Mouse (Mus musculus): ENCODE results near the gene Tex45. TPM values are rescaled to one million over a fixed set of nuclear protein-coding genes. Genes with fewer than 3 reads are reported as not detected.
A peak's percentile ranks its signal among the peaks of the same experiment; 100 is the strongest.

The Tex45 gene
- total RNA-seq, 2 experiments from 2014 or later: not detected

GRCm38 (mm10) chr8:3483546-3483945, 12.9 kb downstream of the Tex45 start:
- ATAC-seq (ENCODE audit: poor library complexity, severe bottlenecking): no peak

GRCm38 (mm10) chr8:3485192-3485591, 14.5 kb downstream of the Tex45 start:
- no peak for ATAC-seq (ENCODE audit: poor library complexity, severe bottlenecking)

- ATAC-seq (ENCODE audit: poor library complexity, severe bottlenecking): peak; percentile 99
These were observed 22.5 kb downstream of the Tex45 start, which contains the start of gene Zfp358 for GRCm38 (mm10) chr8:3492901-3493844. Zfp358 (plus strand) TSS chr8:3493138.

- no peak for ATAC-seq (ENCODE audit: poor library complexity, severe bottlenecking)
These were observed 23.2 kb downstream of the Tex45 start for GRCm38 (mm10) chr8:3493845-3494208.

GRCm38 (mm10) chr8:3495578-3496427, 25.1 kb downstream of the Tex45 start:
- no peak for ATAC-seq (ENCODE audit: poor library complexity, severe bottlenecking)

- no peak for ATAC-seq (ENCODE audit: poor library complexity, severe bottlenecking)
These were observed 25.7 kb downstream of the Tex45 start for GRCm38 (mm10) chr8:3496428-3496748.

GRCm38 (mm10) chr8:3498583-3498982, 27.9 kb downstream of the Tex45 start:
- no peak for ATAC-seq (ENCODE audit: poor library complexity, severe bottlenecking)

GRCm38 (mm10) chr8:3499751-3500150, 29.1 kb downstream of the Tex45 start:
- ATAC-seq (ENCODE audit: poor library complexity, severe bottlenecking): peak; percentile 23; the same call in 1 of the 2 replicates

GRCm38 (mm10) chr8:3500235-3501090, 29.8 kb downstream of the Tex45 start, which contains the start of gene Mcoln1:
Mcoln1 (plus strand) TSS chr8:3500457.
- peak; percentile 90 for ATAC-seq (ENCODE audit: poor library complexity, severe bottlenecking)

GRCm38 (mm10) chr8:3502217-3502616, 31.6 kb downstream of the Tex45 start:
- ATAC-seq (ENCODE audit: poor library complexity, severe bottlenecking): no peak

- ATAC-seq (ENCODE audit: poor library complexity, severe bottlenecking): no peak
These were observed 37.5 kb downstream of the Tex45 start for GRCm38 (mm10) chr8:3507979-3508754.

- no peak for ATAC-seq (ENCODE audit: poor library complexity, severe bottlenecking)
These were observed 44.1 kb downstream of the Tex45 start for GRCm38 (mm10) chr8:3514681-3515247.

- peak; percentile 77 for ATAC-seq (ENCODE audit: poor library complexity, severe bottlenecking)
These were observed 44.6 kb downstream of the Tex45 start, which contains the start of gene Pnpla6 for GRCm38 (mm10) chr8:3515260-3515671. Pnpla6 (plus strand) TSS chr8:3515384.

GRCm38 (mm10) chr8:3515771-3516417, 45.2 kb downstream of the Tex45 start:
- ATAC-seq (ENCODE audit: poor library complexity, severe bottlenecking): peak; percentile 28

GRCm38 (mm10) chr8:3516450-3517116, 45.9 kb downstream of the Tex45 start:
- peak; percentile 86 for ATAC-seq (ENCODE audit: poor library complexity, severe bottlenecking)

- no peak for ATAC-seq (ENCODE audit: poor library complexity, severe bottlenecking)
These were observed 46.4 kb downstream of the Tex45 start for GRCm38 (mm10) chr8:3517117-3517495.

- peak; percentile 70 for ATAC-seq (ENCODE audit: poor library complexity, severe bottlenecking)
These were observed 51.5 kb downstream of the Tex45 start for GRCm38 (mm10) chr8:3522007-3522697.

- no peak for ATAC-seq (ENCODE audit: poor library complexity, severe bottlenecking)
These were observed 60.2 kb downstream of the Tex45 start for GRCm38 (mm10) chr8:3530816-3531215.

Data from megakaryocyte, adult 5-6 weeks (primary cell).